Mouse (Mus musculus) brain, embryonic 14.5 days (tissue): ENCODE results near the gene Exoc6. TPM values are rescaled to one million over a fixed set of nuclear protein-coding genes. Genes with fewer than 3 reads are reported as not detected.
A peak's percentile ranks its signal among the peaks of the same experiment; 100 is the strongest.

Experiments
- DNase-seq: peaks from one replicate; pipeline ENCODE4 v3.0.0-alpha.2; 2011; ENCODE audit warnings: low read depth
- CTCF ChIP-seq: fragments of 200-500 bp; IDR thresholded peaks from 2 replicates; pipeline ENCODE4 v1.5.1; 2012; ENCODE audit warnings: inconsistent platforms, mild to moderate bottlenecking, moderate library complexity, borderline replicate concordance; ENCODE audit not compliant: insufficient read depth, insufficient read length; ENCODE audit errors: extremely low read depth
- POLR2A ChIP-seq: fragments of 200-500 bp; IDR thresholded peaks from 2 replicates; pipeline ENCODE4 v1.6.1; 2012; ENCODE audit warnings: mild to moderate bottlenecking, inconsistent platforms, borderline replicate concordance; ENCODE audit not compliant: poor library complexity, insufficient read depth, insufficient read length, severe bottlenecking; ENCODE audit errors: extremely low read depth
- polyA plus RNA-seq: library from polyadenylated mRNA; depleted of rRNA; stranded (reverse); fragments of >200 nt; gene quantifications from 2 replicates; pipeline ENCODE4 v1.2.3, GENCODE M21; 2012

Exoc6 gene
- polyA plus RNA-seq, 1 experiment, result 11.9 TPM

DNA sequence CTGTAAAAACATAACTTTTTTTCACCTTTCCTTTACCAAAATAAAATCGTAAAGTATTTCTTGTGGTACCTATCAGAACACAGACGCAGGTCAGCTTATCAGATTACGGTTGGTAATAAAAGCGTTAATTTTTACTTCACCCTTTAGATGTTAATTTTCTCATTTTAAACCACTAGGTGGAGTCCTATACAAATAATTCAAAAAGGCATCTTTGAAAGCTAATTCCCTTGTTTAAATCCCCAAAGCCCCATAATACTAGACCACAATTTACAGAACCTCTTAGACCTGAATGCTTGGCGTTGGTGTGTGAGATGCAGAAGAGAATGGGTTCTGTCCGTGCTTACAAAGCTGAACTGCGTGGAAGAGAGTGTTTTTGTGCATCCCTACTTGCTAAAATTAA lies 15.6 kb downstream of the Exoc6 start:
- peak; percentile 67 for DNase-seq
- no peak for TF ChIP-seq CTCF
- no peak for TF ChIP-seq POLR2A

DNA sequence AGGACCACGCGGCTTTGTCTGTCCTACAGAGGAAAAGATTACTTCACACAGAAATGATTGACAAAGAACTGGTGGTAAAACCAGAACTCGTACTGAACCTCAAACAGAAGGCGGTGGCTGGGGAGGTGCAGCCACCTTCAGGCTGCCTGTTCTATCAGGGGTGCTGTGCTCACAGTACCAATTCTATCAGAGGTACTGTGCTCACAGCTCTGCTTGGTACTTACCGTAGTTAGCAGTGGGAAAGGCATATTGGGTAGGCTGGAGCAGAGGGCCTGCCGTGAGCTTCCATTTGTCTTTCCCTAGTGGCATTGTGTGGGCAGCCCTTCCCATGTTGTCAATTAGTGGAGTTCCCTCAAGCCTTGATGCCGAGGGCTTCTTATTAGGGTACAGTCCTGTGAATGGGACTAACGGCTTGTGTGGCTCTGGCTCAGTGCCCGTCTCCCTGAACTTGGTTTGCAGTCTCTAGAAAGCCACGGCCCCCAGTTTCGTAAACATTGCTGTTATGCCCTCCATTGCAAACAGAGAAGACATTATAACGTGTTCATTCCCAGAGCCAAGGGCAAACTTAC lies 19.1 kb downstream of the Exoc6 start:
- DNase-seq, result peak; percentile 85

DNA sequence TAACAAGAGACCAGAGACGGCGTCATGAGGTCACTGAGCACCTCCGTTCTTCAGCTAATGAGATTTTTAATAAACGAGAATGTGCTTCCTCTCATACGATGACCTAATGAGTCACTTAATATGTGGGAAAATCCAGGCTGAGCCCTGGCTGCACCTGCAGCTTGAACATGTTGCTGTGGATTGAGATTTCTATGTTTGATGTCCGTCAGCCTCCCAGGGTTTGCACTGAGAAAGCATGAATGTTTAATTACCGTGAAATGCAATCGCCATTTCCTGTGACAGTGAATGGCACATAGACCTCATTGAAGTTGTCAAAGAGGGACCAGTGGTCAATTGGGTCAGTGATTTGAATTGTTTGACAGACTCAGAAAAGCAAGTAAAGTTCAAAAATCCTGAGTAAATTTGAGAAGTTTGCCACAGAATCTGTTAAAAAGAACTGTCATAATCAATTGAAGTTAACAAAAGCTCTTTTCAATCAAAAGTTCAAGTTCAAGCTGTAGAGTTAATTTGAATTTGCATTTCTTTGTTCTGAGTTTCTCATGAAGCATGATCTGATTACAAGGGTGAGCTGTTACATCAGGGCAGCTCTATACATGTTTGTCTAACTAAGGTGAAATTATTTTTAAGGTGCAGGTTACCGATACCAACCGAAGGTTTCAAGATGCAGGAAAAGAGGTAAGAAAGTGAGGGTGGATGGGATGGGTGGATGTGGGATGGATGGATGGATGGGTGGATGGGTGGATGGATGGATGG lies 20.9 kb downstream of the Exoc6 start:
- TF ChIP-seq POLR2A, result no peak
- TF ChIP-seq CTCF, result no peak
- DNase-seq, result peak; percentile 82

More for the DNA sequence above, 19.1 kb downstream of the Exoc6 start:
- no peak for TF ChIP-seq POLR2A
- no peak for TF ChIP-seq CTCF

DNA sequence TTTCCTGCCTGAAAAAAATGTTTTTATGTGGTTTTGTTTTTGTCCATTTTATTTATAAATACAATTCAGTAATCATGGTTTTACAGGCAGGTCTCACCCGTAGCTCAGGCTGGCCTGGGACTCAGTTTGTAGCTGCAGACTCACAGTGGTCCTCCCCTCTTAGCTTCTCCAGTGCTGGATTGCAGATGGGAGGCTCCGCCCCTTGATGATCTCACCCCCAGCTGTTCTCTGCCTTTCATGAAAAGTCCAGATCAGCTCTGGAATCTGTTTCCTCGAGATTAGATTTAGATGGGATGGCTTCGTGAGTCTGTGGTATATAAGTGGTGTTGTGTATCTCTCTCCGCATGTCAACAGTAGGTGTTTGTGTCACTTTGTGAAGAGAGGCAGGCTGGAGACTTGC lies 24.6 kb downstream of the Exoc6 start:
- peak; percentile 30 for DNase-seq
- TF ChIP-seq POLR2A (no peak), CTCF (no peak)

DNA sequence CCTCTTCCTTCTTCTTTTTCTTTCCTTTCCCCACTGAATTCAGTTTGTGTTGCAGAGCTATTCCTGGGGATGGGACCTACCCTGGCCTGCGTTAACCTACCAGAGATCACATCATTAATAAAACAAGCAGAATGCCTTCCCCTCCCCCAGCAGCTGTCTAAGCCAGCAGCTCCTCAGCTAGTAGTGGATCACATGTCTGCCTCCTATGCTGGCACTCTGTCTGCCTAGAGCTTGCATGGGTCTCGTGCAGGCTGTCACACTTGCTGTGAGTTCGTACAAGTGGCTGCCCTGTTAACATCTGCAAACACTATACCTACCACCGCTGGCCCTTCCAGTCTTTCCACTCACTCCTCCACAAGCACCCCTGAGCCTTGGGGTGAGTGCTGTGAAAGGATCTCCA lies 29.4 kb downstream of the Exoc6 start:
- DNase-seq, result peak; percentile 55

DNA sequence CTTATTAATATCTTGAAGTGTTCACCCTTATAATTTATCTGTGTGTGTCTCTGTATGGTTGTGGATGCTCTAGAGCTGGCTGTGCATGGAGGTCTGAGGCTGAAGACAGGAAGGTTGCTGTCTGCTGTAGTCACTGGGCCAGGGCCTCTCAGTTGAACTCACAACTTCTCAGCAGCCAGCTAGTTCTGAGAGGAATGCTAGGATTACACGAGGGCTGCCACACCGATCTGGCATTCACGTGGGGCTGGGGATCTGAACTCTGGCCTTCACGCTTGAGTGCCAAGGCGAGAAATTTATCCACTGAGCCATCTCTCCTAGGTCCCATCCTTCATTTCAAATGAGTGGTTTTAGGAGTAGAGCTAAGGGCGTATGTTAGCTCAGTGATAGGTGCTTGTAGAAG lies 30.2 kb downstream of the Exoc6 start:
- no peak for DNase-seq
- no peak for TF ChIP-seq POLR2A
- no peak for TF ChIP-seq CTCF

More for the DNA sequence above, 29.4 kb downstream of the Exoc6 start:
- TF ChIP-seq CTCF (no peak), POLR2A (no peak)

DNA sequence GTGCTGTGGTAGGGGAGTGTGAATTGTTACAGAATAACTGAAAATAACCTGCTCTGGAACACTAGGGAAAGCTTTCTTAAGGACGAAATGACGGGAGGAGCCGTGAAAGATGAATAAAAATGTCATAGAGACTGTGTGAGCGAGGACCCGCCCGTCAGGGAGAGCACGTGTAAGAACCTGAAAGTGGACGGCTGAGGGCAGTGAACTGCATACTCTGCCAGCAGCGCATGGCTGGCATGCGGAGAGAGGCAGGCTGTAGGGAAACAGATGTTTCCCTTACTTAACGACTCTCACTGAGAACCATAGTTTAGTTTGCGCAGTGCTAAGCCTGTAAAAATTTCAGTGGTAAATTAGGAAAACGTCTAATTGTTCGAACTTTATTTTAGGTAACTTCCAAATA lies 35.0 kb downstream of the Exoc6 start:
- no peak for DNase-seq
- TF ChIP-seq CTCF (no peak), POLR2A (no peak)

DNA sequence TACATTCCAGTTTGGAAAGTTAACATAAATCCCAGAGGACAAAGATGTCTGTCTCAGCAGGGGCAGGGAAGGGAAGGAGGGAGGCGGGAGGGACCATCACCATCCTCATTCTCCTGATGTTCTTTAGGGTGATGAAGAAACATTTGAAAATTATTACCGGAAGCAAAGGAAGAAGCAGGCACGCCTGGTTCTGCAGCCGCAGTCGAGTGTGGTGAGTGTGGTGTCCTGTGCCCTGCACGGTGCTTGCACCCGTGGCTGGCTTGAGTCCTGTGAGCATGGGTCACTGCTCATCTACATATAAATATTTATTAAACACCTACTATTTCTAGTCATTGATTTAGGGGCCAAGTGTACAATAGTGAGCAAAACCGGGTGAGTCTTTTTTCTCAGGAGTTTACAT lies 35.5 kb downstream of the Exoc6 start:
- TF ChIP-seq CTCF, result no peak
- TF ChIP-seq POLR2A, result no peak
- no peak for DNase-seq

DNA sequence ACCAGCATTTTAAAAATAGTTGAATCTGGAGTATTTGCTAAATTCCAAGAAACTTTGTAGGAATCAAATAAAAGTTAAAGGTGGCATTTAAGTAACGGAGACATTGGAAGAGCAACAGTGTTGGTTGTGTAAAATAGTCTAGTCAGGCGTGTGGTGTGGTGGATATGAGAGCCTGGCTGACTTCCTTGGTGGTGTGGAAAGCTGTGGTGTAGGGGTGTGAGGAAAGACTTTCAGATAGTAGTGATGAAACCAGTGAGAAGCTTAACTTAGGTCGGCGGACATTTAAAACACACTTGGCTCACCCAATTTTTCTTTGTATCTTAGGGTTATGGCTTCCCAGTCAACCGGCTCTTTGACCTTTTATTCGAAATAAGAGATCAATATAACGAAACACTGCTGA lies 40.3 kb downstream of the Exoc6 start:
- no peak for TF ChIP-seq POLR2A
- no peak for TF ChIP-seq CTCF
- DNase-seq, result no peak

DNA sequence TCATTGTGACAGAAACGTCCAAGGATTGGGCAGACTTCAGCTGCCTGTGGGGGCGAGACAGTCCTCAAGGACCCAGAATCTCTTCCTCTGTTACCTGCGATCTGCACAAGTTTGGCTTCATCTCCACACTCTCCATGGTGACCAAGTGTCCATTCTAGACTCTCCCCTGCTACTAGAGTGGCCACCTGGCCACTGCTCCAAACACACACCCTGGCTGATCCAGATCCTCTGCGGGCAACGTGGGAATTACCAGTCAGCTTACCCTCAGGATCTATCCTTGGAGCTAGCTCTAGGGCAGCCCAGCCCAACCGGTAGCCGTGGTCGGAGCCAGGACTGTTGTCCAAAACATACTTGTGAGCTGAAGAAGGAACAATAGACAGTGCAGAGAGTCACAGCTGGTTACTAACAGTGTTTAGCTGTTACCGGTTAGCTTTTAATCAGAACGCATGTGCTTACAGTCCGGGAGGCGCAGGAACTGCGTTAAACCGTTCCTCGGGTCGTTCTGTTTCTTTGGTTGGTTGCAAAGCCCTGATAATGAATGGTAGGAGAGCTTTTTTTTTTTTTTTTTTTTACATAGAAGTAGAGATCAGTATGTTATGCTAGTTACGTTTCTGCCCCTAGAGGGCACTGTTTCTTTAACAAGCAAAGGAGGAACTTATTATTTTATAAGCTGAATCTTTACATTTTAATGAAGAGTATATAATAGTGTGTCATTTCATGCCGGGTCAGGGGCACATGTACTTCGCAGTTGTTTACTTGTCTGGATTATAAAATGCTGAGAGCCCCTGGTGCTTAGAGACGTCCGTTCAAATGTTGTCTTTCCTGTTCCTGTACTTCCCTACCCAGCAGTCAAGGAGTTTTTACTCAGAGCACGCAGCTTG lies 52.0 kb downstream of the Exoc6 start:
- TF ChIP-seq POLR2A (no peak), CTCF (no peak; the same call in 1 of the 2 replicates)
- DNase-seq, result peak; percentile 91

DNA sequence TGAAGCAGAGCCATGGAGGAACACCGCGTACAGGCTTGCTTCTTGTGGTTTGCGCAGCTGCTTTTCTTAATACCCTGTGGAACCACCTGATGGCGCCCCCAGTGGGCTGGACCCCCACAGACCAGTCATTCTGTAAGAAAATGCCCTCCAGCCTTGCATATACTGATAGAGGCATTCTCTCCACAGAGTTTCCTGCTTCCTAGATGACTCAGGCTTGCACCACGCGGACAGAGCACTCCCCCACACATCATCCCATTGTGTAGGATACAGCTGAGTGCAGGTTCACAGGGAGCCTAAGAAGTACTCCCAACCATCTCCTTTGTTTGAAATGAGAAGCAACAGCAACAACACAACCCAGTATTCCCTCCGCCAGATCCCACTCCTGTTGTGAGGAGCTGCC lies 59.8 kb downstream of the Exoc6 start:
- no peak for DNase-seq
- TF ChIP-seq POLR2A, result no peak
- TF ChIP-seq CTCF, result no peak
